Comparison of ENCODE assay signal across 18 mouse cellular contexts in genomic region chr10:42210641-42211040, GRCm38 (mm10).
DNase-seq lines count a peak whose midpoint lies in the region; ATAC-seq and TF ChIP-seq lines count a peak whose summit lies in the region.
"Had no signal": no experiment of that assay in that cellular context is flagged by ENCODE, and none has a peak within 500 bp of the region (broad histone marks: within the 10 kb centered on the region; RNA-seq: fewer than 3 reads in every experiment).

No protein-coding gene starts in this region.

- H3K27ac ChIP-seq in intestine, embryonic 16.5 days (ENCODE audit: low read length) = 0 out of 2 replicates have a peak overlapping the region, but pooled peaks have one; percentile 21
- no peak overlapping the region for H3K27ac ChIP-seq in intestine, embryonic 15.5 days
- H3K27ac ChIP-seq in limb, embryonic 10.5 days = peak overlapping the region; percentile 33; the same call in 1 of the 2 replicates
- H3K27ac ChIP-seq in stomach, postnatal 0 days (replicated peaks) = peak overlapping the region; percentile 45; the same call in 1 of the 2 replicates
- H3K27ac ChIP-seq: hindbrain, embryonic 12.5 days; kidney, postnatal 0 days had no signal

- H3K27me3 ChIP-seq in intestine, embryonic 16.5 days (replicated peaks; ENCODE audit: control insufficient read depth, insufficient read depth, low read length) = no peaks in the 10 kb centered on the region
- H3K27me3 ChIP-seq in intestine, embryonic 15.5 days (replicated peaks) = no peaks in the 10 kb centered on the region
- H3K27me3 ChIP-seq in limb, embryonic 10.5 days (ENCODE audit: low read depth, poor library complexity, severe bottlenecking) = no peaks in the 10 kb centered on the region
- no peaks in the 10 kb centered on the region for H3K27me3 ChIP-seq in stomach, postnatal 0 days (ENCODE audit: control insufficient read depth, insufficient read depth, low read length)
- H3K27me3 ChIP-seq: hindbrain, embryonic 12.5 days had no signal

- no peak for TF ChIP-seq CTCF in stomach, postnatal 0 days (IDR thresholded peaks at IDR 0.05; ENCODE audit: low read depth)

- 75% methylated on average over 2 of the region's 2 CpGs for WGBS in intestine, embryonic 16.5 days
- 72% methylated on average over 2 of the region's 2 CpGs for WGBS in intestine, embryonic 15.5 days
- WGBS in limb, embryonic 10.5 days = 53% methylated on average over 2 of the region's 2 CpGs
- WGBS in stomach, postnatal 0 days = 62% methylated on average over 2 of the region's 2 CpGs

- TF ChIP-seq EP300 in stomach, postnatal 0 days (optimal IDR thresholded peaks at IDR 0.05) = no peak

- H3K4me1 ChIP-seq in intestine, embryonic 16.5 days (ENCODE audit: control insufficient read depth, insufficient read depth, low read length) = peaks cover 19% of the 10 kb centered on the region
- H3K4me1 ChIP-seq in intestine, embryonic 15.5 days (replicated peaks) = peaks cover 11% of the 10 kb centered on the region; the same call in 1 of the 2 replicates
- peaks cover 22% of the 10 kb centered on the region for H3K4me1 ChIP-seq in limb, embryonic 10.5 days
- H3K4me1 ChIP-seq in stomach, postnatal 0 days (replicated peaks; ENCODE audit: control insufficient read depth, insufficient read depth) = no peaks in the 10 kb centered on the region

- H3K9me3 ChIP-seq in intestine, embryonic 16.5 days (ENCODE audit: control insufficient read depth, low read length) = peaks cover 3% of the 10 kb centered on the region; the same call in 1 of the 2 replicates
- H3K9me3 ChIP-seq in intestine, embryonic 15.5 days = no peaks in the 10 kb centered on the region
- H3K9me3 ChIP-seq in limb, embryonic 10.5 days (replicated peaks) = no peaks in the 10 kb centered on the region
- no peaks in the 10 kb centered on the region for H3K9me3 ChIP-seq in stomach, postnatal 0 days (ENCODE audit: control insufficient read depth, low read length)
- H3K9me3 ChIP-seq: hindbrain, embryonic 12.5 days had no signal

- H3K36me3 ChIP-seq in intestine, embryonic 16.5 days (ENCODE audit: control insufficient read depth, insufficient read depth, low read length) = no peaks in the 10 kb centered on the region
- H3K36me3 ChIP-seq in intestine, embryonic 15.5 days = no peaks in the 10 kb centered on the region
- peaks cover 8% of the 10 kb centered on the region for H3K36me3 ChIP-seq in limb, embryonic 10.5 days
- no peaks in the 10 kb centered on the region for H3K36me3 ChIP-seq in stomach, postnatal 0 days (ENCODE audit: control insufficient read depth, insufficient read depth, low read length)
- H3K36me3 ChIP-seq: hindbrain, embryonic 12.5 days had no signal

- no peak for ATAC-seq in intestine, embryonic 16.5 days
- ATAC-seq in intestine, embryonic 15.5 days = no peak
- no peak for ATAC-seq in stomach, postnatal 0 days (ENCODE audit: low FRiP score, low TSS enrichment)

- DNase-seq in ZHBTc4 (ENCODE audit: low read depth, low spot score) = peak; percentile 19
- DNase-seq in limb, embryonic 10.5 days (ENCODE audit: low spot score) = no peak
- no peak for DNase-seq in stomach, postnatal 0 days (ENCODE audit: low spot score)
- DNase-seq in urinary bladder, postnatal 14 days (ENCODE audit: low spot score) = no peak
- DNase-seq in kidney, adult 8-10 months = no peak
- DNase-seq: adrenal gland, adult 8-10 months; cerebellum, adult 9-11 months; embryo, embryonic 11 days; kidney, adult 11 months; liver, postnatal 0 days; right cerebral cortex, adult 18-20 months; thymus, postnatal 4 days had no signal

- H3K4me3 ChIP-seq in intestine, embryonic 16.5 days (ENCODE audit: low read length) = no peak overlapping the region
- no peak overlapping the region for H3K4me3 ChIP-seq in intestine, embryonic 15.5 days (replicated peaks)
- no peak overlapping the region for H3K4me3 ChIP-seq in limb, embryonic 10.5 days
- H3K4me3 ChIP-seq in stomach, postnatal 0 days (ENCODE audit: low read depth, low read length) = no peak overlapping the region
- H3K4me3 ChIP-seq: hindbrain, embryonic 12.5 days had no signal

- no peak overlapping the region for H3K9ac ChIP-seq in intestine, embryonic 16.5 days (ENCODE audit: low read depth, low read length)
- no peak overlapping the region for H3K9ac ChIP-seq in intestine, embryonic 15.5 days
- H3K9ac ChIP-seq in stomach, postnatal 0 days (ENCODE audit: low read length) = no peak overlapping the region
- H3K9ac ChIP-seq: hindbrain, embryonic 12.5 days; liver, postnatal 0 days had no signal

- no peak overlapping the region for H3K4me2 ChIP-seq in intestine, embryonic 16.5 days (ENCODE audit: low read depth, low read length)
- H3K4me2 ChIP-seq in intestine, embryonic 15.5 days (replicated peaks) = no peak overlapping the region
- no peak overlapping the region for H3K4me2 ChIP-seq in stomach, postnatal 0 days (replicated peaks; ENCODE audit: low read depth)
- H3K4me2 ChIP-seq: heart, embryonic 11.5 days; hindbrain, embryonic 12.5 days; midbrain, embryonic 11.5 days had no signal
